Mouse (Mus musculus) splenic B cell, adult 2 months (primary cell): Measurements from ENCODE around the gene Cubn.

Experiments used
- DNase-seq: peaks from one replicate; pipeline ENCODE4 v3.0.0-alpha.2; 2011; ENCODE audit warnings: low read depth, low spot score
- H3K27me3 ChIP-seq: 2 replicates; pipeline ENCODE4 v1.6.1; 2012; ENCODE audit warnings: mild to moderate bottlenecking, low read length, moderate library complexity, mixed read lengths; ENCODE audit not compliant: control insufficient read depth, poor library complexity, insufficient read depth, severe bottlenecking
- H3K36me3 ChIP-seq: 2 replicates; pipeline ENCODE4 v1.6.1; 2012; ENCODE audit warnings: mild to moderate bottlenecking, low read length, moderate library complexity, mixed read lengths; ENCODE audit not compliant: control insufficient read depth, poor library complexity, insufficient read depth, severe bottlenecking

The Cubn gene

GRCm38 (mm10) chr2:13501553-13501952 is 9.9 kb upstream of the Cubn start:
- no peak for DNase-seq
- no peaks in the 10 kb centered on the region for H3K27me3 ChIP-seq
- H3K36me3 ChIP-seq: no peaks in the 10 kb centered on the region

DNA sequence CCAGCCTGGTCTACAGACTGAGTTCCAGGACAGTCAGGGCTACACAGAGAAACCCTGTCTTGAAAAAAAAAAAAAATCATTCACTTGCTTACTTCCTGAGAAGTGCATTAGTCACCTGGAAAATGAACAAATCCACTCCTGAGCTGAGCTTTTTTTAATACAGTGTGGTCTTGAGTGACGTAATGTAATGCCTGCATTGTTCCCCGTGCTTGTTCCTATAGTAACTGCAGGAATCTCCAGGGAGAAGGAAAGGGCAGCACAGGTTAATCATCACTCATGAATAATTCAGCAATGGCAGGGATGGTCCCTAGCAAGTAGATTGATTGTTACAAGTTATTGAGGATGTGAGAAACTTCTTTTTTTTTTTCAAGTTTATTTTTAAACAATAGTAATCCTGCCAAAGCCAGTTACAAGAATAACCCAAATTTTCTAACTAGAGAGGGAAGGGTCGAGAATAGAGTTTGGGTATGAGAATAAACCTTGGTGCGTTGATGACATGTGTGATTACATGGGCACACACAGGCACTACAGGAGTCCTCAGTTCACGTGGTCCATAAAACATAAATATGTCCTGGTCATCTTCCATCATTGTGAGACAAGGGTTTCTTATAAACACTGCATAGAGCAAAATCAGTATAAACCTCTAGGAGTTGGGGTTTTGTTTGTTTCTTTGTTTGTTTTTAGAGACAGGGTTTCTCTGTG is 8.8 kb upstream of the Cubn start:
- no peaks in the 10 kb centered on the region for H3K36me3 ChIP-seq
- H3K27me3 ChIP-seq: no peaks in the 10 kb centered on the region
- DNase-seq: no peak

DNA sequence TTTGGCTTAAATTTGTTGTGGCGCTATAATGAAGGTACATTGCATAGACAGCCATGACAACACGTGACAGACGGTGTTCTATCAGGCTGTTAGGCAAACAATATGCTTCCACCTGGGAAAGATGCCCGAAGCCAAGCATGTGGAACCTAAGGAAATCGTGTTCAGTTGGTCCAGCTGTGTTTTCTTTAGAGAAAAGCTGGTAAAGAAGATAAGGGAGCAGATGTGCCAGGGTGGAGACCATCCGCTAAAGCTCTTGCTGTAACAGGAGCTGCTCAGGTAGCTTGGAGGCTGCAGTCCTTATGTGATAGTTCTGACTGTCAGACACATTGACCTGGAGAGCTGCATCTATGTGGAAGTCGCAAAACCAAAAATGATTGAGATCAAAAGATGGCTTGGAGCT is 7.6 kb upstream of the Cubn start:
- Histone ChIP-seq H3K36me3 (no peaks in the 10 kb centered on the region), H3K27me3 (no peaks in the 10 kb centered on the region)
- DNase-seq: no peak

DNA sequence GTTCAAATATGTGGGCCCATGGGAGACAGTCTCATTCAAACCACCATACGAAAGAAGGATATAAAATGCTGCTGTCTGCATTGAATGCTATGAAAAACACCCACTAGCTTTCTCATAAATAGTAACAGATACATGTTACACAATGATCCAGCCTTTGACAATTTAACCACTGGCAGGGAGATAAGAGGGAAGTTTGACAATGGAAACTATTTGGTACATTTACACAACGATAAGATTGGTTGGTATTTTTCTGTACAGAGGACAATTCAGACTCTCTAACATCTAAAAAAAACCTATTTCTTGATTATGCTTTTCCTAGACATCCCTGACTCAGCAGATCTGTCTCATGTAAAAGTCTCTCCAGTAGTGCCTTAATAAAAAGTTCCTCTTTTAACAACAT is 4.5 kb upstream of the Cubn start:
- DNase-seq: no peak
- Histone ChIP-seq H3K27me3 (no peaks in the 10 kb centered on the region), H3K36me3 (no peaks in the 10 kb centered on the region)

GRCm38 (mm10) chr2:13492927-13493326 is 1.3 kb upstream of the Cubn start:
- DNase-seq: no peak
- Histone ChIP-seq H3K36me3 (no peaks in the 10 kb centered on the region), H3K27me3 (no peaks in the 10 kb centered on the region)

GRCm38 (mm10) chr2:13490480-13490879 is 1.1 kb downstream of the Cubn start:
- H3K27me3 ChIP-seq: no peaks in the 10 kb centered on the region
- no peaks in the 10 kb centered on the region for H3K36me3 ChIP-seq
- no peak for DNase-seq

GRCm38 (mm10) chr2:13486470-13486869 is 5.1 kb downstream of the Cubn start:
- Histone ChIP-seq H3K36me3 (no peaks in the 10 kb centered on the region), H3K27me3 (no peaks in the 10 kb centered on the region)
- no peak for DNase-seq

DNA sequence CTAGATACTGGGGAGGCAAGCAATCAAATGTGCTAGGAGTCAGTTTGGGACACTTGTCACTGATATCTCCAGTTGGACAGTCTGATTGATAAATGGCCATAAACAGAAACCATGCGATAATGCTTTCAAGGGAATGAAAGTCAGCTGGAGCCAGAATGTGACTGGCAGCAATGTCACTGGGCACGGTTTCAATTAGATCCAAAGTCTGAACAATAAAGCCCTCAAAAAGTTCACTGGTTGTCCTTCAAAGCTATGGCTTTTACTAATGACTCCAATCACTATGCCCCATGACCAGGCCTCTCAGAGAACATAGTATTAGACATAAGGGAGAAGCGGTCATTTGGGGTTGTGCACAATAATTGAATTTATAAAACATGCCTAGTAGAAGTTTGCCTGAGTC is 7.0 kb downstream of the Cubn start:
- no peaks in the 10 kb centered on the region for H3K27me3 ChIP-seq
- DNase-seq: no peak
- no peaks in the 10 kb centered on the region for H3K36me3 ChIP-seq

- no peak for DNase-seq
- Histone ChIP-seq H3K36me3 (no peaks in the 10 kb centered on the region), H3K27me3 (no peaks in the 10 kb centered on the region)
Observed at GRCm38 (mm10) chr2:13480744-13481143, 10.9 kb downstream of the Cubn start.

DNA sequence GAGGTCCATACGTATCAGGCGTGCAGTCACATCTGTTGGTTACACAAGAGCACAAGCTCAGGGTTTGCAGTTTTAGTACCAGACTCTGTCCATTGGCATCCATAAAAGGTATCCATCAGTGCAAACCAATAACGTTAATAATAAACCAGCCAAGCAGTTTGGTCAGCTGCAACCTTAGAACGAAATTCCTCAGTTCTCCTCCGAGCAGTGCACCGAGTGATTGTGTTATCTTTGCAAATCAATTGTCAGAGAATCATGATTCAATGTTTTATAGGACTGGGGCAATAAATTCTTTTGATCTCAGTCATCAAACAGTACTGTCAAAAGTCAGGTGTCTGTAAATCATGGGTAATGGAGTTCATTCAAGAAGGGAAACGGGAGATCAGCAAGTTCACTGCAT is 12.4 kb downstream of the Cubn start:
- no peaks in the 10 kb centered on the region for H3K27me3 ChIP-seq
- DNase-seq: no peak
- no peaks in the 10 kb centered on the region for H3K36me3 ChIP-seq

- DNase-seq: no peak
- H3K27me3 ChIP-seq: no peaks in the 10 kb centered on the region
- no peaks in the 10 kb centered on the region for H3K36me3 ChIP-seq
Observed at GRCm38 (mm10) chr2:13470108-13470507, 21.5 kb downstream of the Cubn start.

DNA sequence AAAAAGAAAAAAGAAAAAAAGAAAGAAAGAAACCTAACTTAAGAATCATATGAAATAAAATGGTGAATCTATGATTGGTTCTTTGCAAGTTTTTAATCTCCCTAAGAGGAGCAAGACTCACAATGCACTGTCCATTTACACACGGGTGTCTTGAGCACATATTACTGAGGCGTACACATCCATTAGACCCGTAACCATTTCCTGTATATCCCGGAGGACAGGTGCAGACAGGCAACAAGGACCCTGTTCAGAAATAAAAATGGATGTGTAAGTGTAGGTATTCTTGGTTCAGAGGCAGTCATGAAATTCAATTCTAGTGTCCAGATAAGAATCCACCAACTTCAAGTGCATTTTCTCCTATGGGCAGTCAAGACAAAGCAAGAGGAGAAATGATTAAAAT is 22.0 kb downstream of the Cubn start:
- no peaks in the 10 kb centered on the region for H3K36me3 ChIP-seq
- H3K27me3 ChIP-seq: no peaks in the 10 kb centered on the region
- DNase-seq: no peak

- no peaks in the 10 kb centered on the region for H3K36me3 ChIP-seq
- H3K27me3 ChIP-seq: no peaks in the 10 kb centered on the region
- DNase-seq: no peak
Observed at GRCm38 (mm10) chr2:13466685-13467084, 24.9 kb downstream of the Cubn start.

DNA sequence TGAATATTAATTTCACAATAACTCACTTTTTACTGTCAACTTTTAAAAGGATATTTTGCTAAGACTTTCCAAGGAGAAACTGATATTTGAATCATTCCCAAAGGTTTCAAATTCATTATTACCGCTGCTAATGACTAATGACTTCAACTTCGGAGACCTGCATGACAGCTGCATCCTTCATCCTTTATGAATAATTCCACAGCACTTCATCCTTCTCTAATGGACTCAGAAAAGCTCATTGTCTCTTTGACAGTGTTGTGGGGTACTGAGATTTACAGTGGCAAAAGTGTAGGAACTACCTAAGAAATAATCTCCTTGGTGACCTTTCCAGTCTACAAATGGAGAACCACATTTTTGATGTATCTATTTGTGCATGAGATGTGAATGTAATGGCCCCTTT is 33.5 kb downstream of the Cubn start:
- no peak for DNase-seq
- H3K27me3 ChIP-seq: no peaks in the 10 kb centered on the region
- no peaks in the 10 kb centered on the region for H3K36me3 ChIP-seq

DNA sequence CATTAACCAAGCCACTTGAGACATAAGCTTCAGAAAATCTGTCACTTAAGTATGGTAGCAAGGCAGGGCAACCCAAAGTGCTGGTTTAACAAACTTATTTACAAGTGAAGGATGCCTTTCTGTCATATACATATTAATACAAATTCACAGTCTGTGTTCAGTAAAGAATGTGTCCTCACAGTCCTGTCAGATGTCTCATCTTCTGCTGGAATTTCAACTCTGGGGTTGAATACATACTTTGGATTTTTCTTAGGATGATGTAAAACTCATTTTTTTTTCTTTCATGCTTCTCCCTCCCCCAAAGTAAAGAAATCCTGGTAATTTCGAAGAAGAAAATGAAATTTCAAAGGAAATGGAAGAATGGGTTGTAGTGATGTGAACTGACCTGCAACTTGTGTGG is 34.8 kb downstream of the Cubn start:
- Histone ChIP-seq H3K36me3 (no peaks in the 10 kb centered on the region), H3K27me3 (no peaks in the 10 kb centered on the region)
- DNase-seq: no peak
